ENCODE assay signal across 9 mouse cellular contexts in genomic region chr8:94534612-94535011, GRCm38 (mm10). TPM values are rescaled to one million over a fixed set of nuclear protein-coding genes. Genes with fewer than 3 reads are reported as not detected.
A peak's percentile ranks its signal among the peaks of the same experiment; 100 is the strongest.
DNase-seq lines count a peak whose midpoint lies in the region; ATAC-seq lines count a peak whose summit lies in the region.
"Had no signal": no experiment of that assay in that cellular context is flagged by ENCODE, and none has a peak within 500 bp of the region (broad histone marks: within the 10 kb centered on the region; RNA-seq: fewer than 3 reads in every experiment).

No protein-coding gene starts in this region.

- H3K36me3 ChIP-seq in kidney, embryonic 15.5 days = no peaks in the 10 kb centered on the region
- H3K36me3 ChIP-seq in forebrain, embryonic 12.5 days (replicated peaks) = no peaks in the 10 kb centered on the region
- H3K36me3 ChIP-seq in liver, embryonic 12.5 days = no peaks in the 10 kb centered on the region
- H3K36me3 ChIP-seq: embryonic facial prominence, embryonic 13.5 days had no signal

- H3K9me3 ChIP-seq in kidney, embryonic 15.5 days (replicated peaks) = no peaks in the 10 kb centered on the region
- no peaks in the 10 kb centered on the region for H3K9me3 ChIP-seq in forebrain, embryonic 12.5 days
- H3K9me3 ChIP-seq in liver, embryonic 12.5 days (replicated peaks) = no peaks in the 10 kb centered on the region
- H3K9me3 ChIP-seq: embryonic facial prominence, embryonic 13.5 days had no signal

- peaks cover 35% of the 10 kb centered on the region for H3K4me1 ChIP-seq in kidney, embryonic 15.5 days
- H3K4me1 ChIP-seq in forebrain, embryonic 12.5 days = peaks cover 40% of the 10 kb centered on the region
- H3K4me1 ChIP-seq in liver, embryonic 12.5 days = peaks cover 10% of the 10 kb centered on the region; the same call in 1 of the 2 replicates

- no peak overlapping the region for H3K9ac ChIP-seq in kidney, embryonic 15.5 days
- H3K9ac ChIP-seq in forebrain, embryonic 12.5 days = no peak overlapping the region
- no peak overlapping the region for H3K9ac ChIP-seq in liver, embryonic 12.5 days
- H3K9ac ChIP-seq: embryonic facial prominence, embryonic 13.5 days had no signal

- peaks cover 42% of the 10 kb centered on the region for H3K27me3 ChIP-seq in kidney, embryonic 15.5 days
- peaks cover 34% of the 10 kb centered on the region for H3K27me3 ChIP-seq in forebrain, embryonic 12.5 days
- H3K27me3 ChIP-seq in liver, embryonic 12.5 days (replicated peaks) = peaks cover 81% of the 10 kb centered on the region

- H3K4me3 ChIP-seq in kidney, embryonic 15.5 days (replicated peaks) = no peak overlapping the region
- no peak overlapping the region for H3K4me3 ChIP-seq in forebrain, embryonic 12.5 days (replicated peaks)
- H3K4me3 ChIP-seq in liver, embryonic 12.5 days = no peak overlapping the region

- 35% methylated on average over 4 of the region's 4 CpGs for WGBS in kidney, embryonic 15.5 days
- 56% methylated on average over 4 of the region's 4 CpGs for WGBS in forebrain, embryonic 12.5 days
- whole genome bisulfite sequencing in liver, embryonic 12.5 days (ENCODE audit: insufficient replicate concordance) = 52% methylated on average over 4 of the region's 4 CpGs

- no peak for ATAC-seq in kidney, embryonic 15.5 days (replicated peaks; ENCODE audit: low FRiP score)
- ATAC-seq in forebrain, embryonic 12.5 days (ENCODE audit: low FRiP score) = no peak
- no peak for ATAC-seq in liver, embryonic 12.5 days
- ATAC-seq: intestine, postnatal 0 days had no signal

- no peak overlapping the region for H3K4me2 ChIP-seq in kidney, embryonic 15.5 days
- peak overlapping the region; percentile 4; the same call in 1 of the 2 replicates for H3K4me2 ChIP-seq in forebrain, embryonic 12.5 days
- no peak overlapping the region for H3K4me2 ChIP-seq in liver, embryonic 12.5 days

- DNase-seq in kidney, adult 18-20 months = peak; percentile 42
- DNase-seq in Muller cell, postnatal 12 days (ENCODE audit: inconsistent ontology term) = peak; percentile 80
- DNase-seq in kidney, postnatal 14 days = peak; percentile 81
- no peak for DNase-seq in frontal cortex, postnatal 36 days (ENCODE audit: low spot score in 2 of 2)

- no peak overlapping the region for H3K27ac ChIP-seq in kidney, embryonic 15.5 days
- H3K27ac ChIP-seq in forebrain, embryonic 12.5 days = no peak overlapping the region
- no peak overlapping the region for H3K27ac ChIP-seq in liver, embryonic 12.5 days
- H3K27ac ChIP-seq: embryonic facial prominence, embryonic 13.5 days had no signal

RNA-seq across cellular contexts. Expression of gene Cpne2, which starts 1.8 kb away (rescaled TPM):
- 11.1 and 11.9 TPM in 2 replicates for polyA plus RNA-seq in kidney, embryonic 15.5 days (2015; fragmentation: Nextera tagmentation; extraction: Ambion mirVana)
- polyA plus RNA-seq in forebrain, embryonic 12.5 days (2016; fragmentation: Nextera tagmentation; extraction: Ambion mirVana) = 18.2 and 18.5 TPM in 2 replicates
- polyA plus RNA-seq in liver, embryonic 12.5 days (2016; fragmentation: Nextera tagmentation; extraction: Ambion mirVana) = 3.3 and 3.9 TPM in 2 replicates

Comparison
In these comparisons a context has a peak if more than half of its experiments do, and no peak if none do; other contexts are left out.
1. DNase-seq: peak in kidney, adult 18-20 months (single experiment), Muller cell, postnatal 12 days (single experiment) and kidney, postnatal 14 days (single experiment); none in frontal cortex, postnatal 36 days (0 of 2).